Comparison of ENCODE assay signal across 28 mouse cellular contexts in genomic region chr7:126697838-126698237, GRCm38 (mm10). TPM values are rescaled to one million over a fixed set of nuclear protein-coding genes. Genes with fewer than 3 reads are reported as not detected.
A peak's percentile ranks its signal among the peaks of the same experiment; 100 is the strongest.
DNase-seq lines count a peak whose midpoint lies in the region; ATAC-seq and TF ChIP-seq lines count a peak whose summit lies in the region.
"Had no signal": no experiment of that assay in that cellular context is flagged by ENCODE, and none has a peak within 500 bp of the region (broad histone marks: within the 10 kb centered on the region; RNA-seq: fewer than 3 reads in every experiment).

No protein-coding gene starts in this region.

- 94% methylated on average over 8 of the region's 8 CpGs for WGBS in neural tube, embryonic 12.5 days

- H3K27me3 ChIP-seq in neural tube, embryonic 12.5 days (replicated peaks): peaks cover 6% of the 10 kb centered on the region; the same call in 1 of the 2 replicates
- no peaks in the 10 kb centered on the region for H3K27me3 ChIP-seq in MEL (ENCODE audit: control insufficient read depth in 1 of 2, insufficient read depth in 2 of 2, low read length in 2 of 2)
- H3K27me3 ChIP-seq: forebrain, embryonic 15.5 days; neural tube, embryonic 15.5 days had no signal

- TF ChIP-seq POLR2A in MEL (IDR thresholded peaks at IDR 0.05; ENCODE audit: control insufficient read depth in 1 of 2, insufficient read depth in 1 of 2, low read depth in 1 of 2, low read length in 2 of 2, poor library complexity in 1 of 2): peak in 1 of 2 experiments; percentile 49; a peak in 2 of 4 replicates

- TF ChIP-seq RAD21 in MEL (IDR thresholded peaks at IDR 0.05; ENCODE audit: low read depth, low read length): no peak

- H3K4me1 ChIP-seq in neural tube, embryonic 12.5 days: peaks cover 40% of the 10 kb centered on the region
- peaks cover 9 to 31% of the 10 kb centered on the region in 2 experiments; a peak in 3 of 4 replicates for H3K4me1 ChIP-seq in MEL (ENCODE audit: control insufficient read depth in 1 of 2, insufficient read depth in 2 of 2, low read length in 2 of 2)

- H3K4me2 ChIP-seq in neural tube, embryonic 12.5 days (replicated peaks): 0 out of 2 replicates have a peak overlapping the region, but pooled peaks have one; percentile 92
- H3K4me2 ChIP-seq: heart, embryonic 13.5 days had no signal

- no peak overlapping the region for H3K27ac ChIP-seq in neural tube, embryonic 12.5 days
- no peak overlapping the region for H3K27ac ChIP-seq in MEL (ENCODE audit: control insufficient read depth, low read depth, low read length)
- H3K27ac ChIP-seq: forebrain, embryonic 15.5 days; heart, embryonic 13.5 days; hindbrain, postnatal 0 days; intestine, embryonic 15.5 days; midbrain, embryonic 12.5 days; neural tube, embryonic 15.5 days had no signal

- no peaks in the 10 kb centered on the region for H3K9me3 ChIP-seq in neural tube, embryonic 12.5 days
- no peaks in the 10 kb centered on the region for H3K9me3 ChIP-seq in MEL (replicated peaks; ENCODE audit: insufficient read depth, low read length)
- H3K9me3 ChIP-seq: forebrain, embryonic 15.5 days; heart, embryonic 13.5 days; hindbrain, embryonic 10.5 days; intestine, embryonic 15.5 days; midbrain, embryonic 12.5 days; neural tube, embryonic 15.5 days had no signal

- no peak for ATAC-seq in neural tube, embryonic 12.5 days (ENCODE audit: low FRiP score, low read depth)
- ATAC-seq: activated CD4-positive, CD25-positive, alpha-beta regulatory T cell, adult 4 months; forebrain, embryonic 15.5 days; hindbrain, postnatal 0 days; intestine, embryonic 15.5 days had no signal

- no peak for TF ChIP-seq CTCF in MEL (IDR thresholded peaks at IDR 0.05 in 2 of 3, conservative IDR thresholded peaks at IDR 0.05 in 1 of 3; ENCODE audit: control insufficient read depth in 1 of 3, insufficient read depth in 1 of 3, low read depth in 2 of 3, low read length in 3 of 3, poor library complexity in 1 of 3, severe bottlenecking in 1 of 3)

- peaks cover 36% of the 10 kb centered on the region for H3K79me2 ChIP-seq in MEL (ENCODE audit: control insufficient read depth, insufficient read depth, low read length, poor library complexity)

- intact Hi-C loops in gastrocnemius, postnatal 36 days (cut with DNase I): loop anchor here (5.0 kb wide), 1 partner anchor 111 kb away; the partner anchor contains the start of gene Cln3

- no peak overlapping the region for H3K4me3 ChIP-seq in neural tube, embryonic 12.5 days
- H3K4me3 ChIP-seq in MEL (ENCODE audit: control insufficient read depth in 1 of 2, insufficient read depth in 1 of 2, low read depth in 2 of 2, low read length in 2 of 2): no peak overlapping the region
- H3K4me3 ChIP-seq: intestine, embryonic 15.5 days had no signal

- no peak overlapping the region for H3K9ac ChIP-seq in neural tube, embryonic 12.5 days
- no peak overlapping the region for H3K9ac ChIP-seq in MEL (ENCODE audit: control insufficient read depth, low read depth, low read length, poor library complexity, severe bottlenecking)
- H3K9ac ChIP-seq: forebrain, embryonic 15.5 days; intestine, embryonic 15.5 days; midbrain, embryonic 12.5 days had no signal

- DNase-seq in kidney, adult 9 months: peak; percentile 2
- no peak for DNase-seq in kidney, adult 8-10 months
- no peak for DNase-seq in neural tube, embryonic 10.5 days (ENCODE audit: extremely low spot score, low spot score)
- DNase-seq in MEL (ENCODE audit: low read depth, low spot score): no peak
- DNase-seq in lung, postnatal 10 days: no peak
- DNase-seq in gastrocnemius, postnatal 36 days: no peak
- DNase-seq: adrenal gland, adult 2 months; adrenal gland, postnatal 36 days; cerebellum, adult 8-10 months; cerebellum, postnatal 36 days; heart, postnatal 10 days; kidney, adult 2 months; kidney, postnatal 10 days; layer of hippocampus, postnatal 36 days; left cerebral cortex, postnatal 4 days; retina, postnatal 1 day; right cerebral cortex, postnatal 14 days; thymus, adult 18-20 months; thymus, postnatal 25 days had no signal

- TF ChIP-seq EP300 in MEL (IDR thresholded peaks at IDR 0.05; ENCODE audit: low read depth in 1 of 2, low read length in 2 of 2): no peak

- peaks cover 21% of the 10 kb centered on the region for H3K36me3 ChIP-seq in neural tube, embryonic 12.5 days
- H3K36me3 ChIP-seq in MEL (ENCODE audit: control insufficient read depth in 1 of 2, insufficient read depth in 2 of 2, low read length in 2 of 2): peaks cover 0 to 30% of the 10 kb centered on the region in 2 experiments; a peak in 2 of 4 replicates

TF ChIP-seq in MEL, 35 proteins besides CTCF, POLR2A, EP300 and RAD21:
- TF ChIP-seq POLR2AphosphoS2 (IDR thresholded peaks at IDR 0.05; ENCODE audit: low read length): peak; percentile 62; the same call in 1 of the 2 replicates
- no peak for TF ChIP-seq GATA1 (IDR thresholded peaks at IDR 0.05; ENCODE audit: low read depth, low read length)
- no peak for TF ChIP-seq RCOR1 (IDR thresholded peaks at IDR 0.05; ENCODE audit: low read depth, low read length)
- no peak for TF ChIP-seq HCFC1 (IDR thresholded peaks at IDR 0.05; ENCODE audit: low read depth, low read length)
- TF ChIP-seq MYC (IDR thresholded peaks at IDR 0.05; ENCODE audit: low read depth, low read length): no peak
- no peak for TF ChIP-seq USF1 (IDR thresholded peaks at IDR 0.05; ENCODE audit: low read depth, low read length)
- TF ChIP-seq SIN3A (IDR thresholded peaks at IDR 0.05; ENCODE audit: low read length): no peak
- TF ChIP-seq MYB (IDR thresholded peaks at IDR 0.05; ENCODE audit: low read depth, low read length): no peak
- TF ChIP-seq MEF2A (IDR thresholded peaks at IDR 0.05; ENCODE audit: extremely low read depth, insufficient replicate concordance, low read depth, low read length, poor library complexity, severe bottlenecking): no peak
- peak; percentile 20; the same call in 1 of the 2 replicates for TF ChIP-seq ZMIZ1 (IDR thresholded peaks at IDR 0.05; ENCODE audit: low read depth, low read length)
- no peak for TF ChIP-seq JUND (IDR thresholded peaks at IDR 0.05; ENCODE audit: low read depth, low read length)

RNA-seq across cellular contexts. Expression of gene Slx1b, which starts 2.3 kb away (rescaled TPM):
- 17.9 and 19.0 TPM in 2 replicates for polyA plus RNA-seq in neural tube, embryonic 12.5 days (2016; fragmentation: Nextera tagmentation; extraction: Ambion mirVana)
- 4.6 and 5.4 TPM in 2 replicates for total RNA-seq in MEL (2012; rRNA removed)
- 10 to 100 TPM in 1 of 2 experiments, not detected in 1; 10.2 TPM for polyA plus RNA-seq in MEL (2012; ENCODE audit: insufficient read depth in 1 of 2, insufficient read length in 2 of 2, low read depth in 1 of 2, low replicate concordance in 2 of 2, missing spikeins in 1 of 2)
- total RNA-seq in gastrocnemius, postnatal 36 days (2021): 1 to 10 TPM; 2.1 to 3.6 TPM

RNA-seq across cellular contexts. Expression of gene Bola2, which starts 2.6 kb away (rescaled TPM):
- 160 and 164 TPM in 2 replicates for polyA plus RNA-seq in neural tube, embryonic 12.5 days (2016; fragmentation: Nextera tagmentation; extraction: Ambion mirVana)
- 138 and 163 TPM in 2 replicates for total RNA-seq in MEL (2012; rRNA removed)
- polyA plus RNA-seq in MEL (2012; ENCODE audit: insufficient read depth in 1 of 2, insufficient read length in 2 of 2, low read depth in 1 of 2, low replicate concordance in 2 of 2, missing spikeins in 1 of 2): 100 to 1,000 TPM in 1 of 2 experiments, not detected in 1; 436 TPM
- 10 to 100 TPM; 29.9 to 36.8 TPM for total RNA-seq in gastrocnemius, postnatal 36 days (2021)

RNA-seq across cellular contexts. Expression of gene Coro1a, which starts 9.7 kb away (rescaled TPM):
- polyA plus RNA-seq in neural tube, embryonic 12.5 days (2016; fragmentation: Nextera tagmentation; extraction: Ambion mirVana): 70.5 and 71.5 TPM in 2 replicates
- 195 and 279 TPM in 2 replicates for total RNA-seq in MEL (2012; rRNA removed)
- polyA plus RNA-seq in MEL (2012; ENCODE audit: insufficient read depth in 1 of 2, insufficient read length in 2 of 2, low read depth in 1 of 2, low replicate concordance in 2 of 2, missing spikeins in 1 of 2): 100 to 1,000 TPM in 1 of 2 experiments, not detected in 1; 204 TPM
- 1 to 10 TPM; 2.6 to 5.2 TPM for total RNA-seq in gastrocnemius, postnatal 36 days (2021)

RNA-seq across cellular contexts. Expression of gene Sult1a1, which starts 21.6 kb away (rescaled TPM):
- polyA plus RNA-seq in neural tube, embryonic 12.5 days (2016; fragmentation: Nextera tagmentation; extraction: Ambion mirVana): 0.54 and 0.79 TPM in 2 replicates
- not detected in 2 replicates for total RNA-seq in MEL (2012; rRNA removed)
- under 1 TPM in 1 of 2 experiments, not detected in 1; 0.36 TPM for polyA plus RNA-seq in MEL (2012; ENCODE audit: insufficient read depth in 1 of 2, insufficient read length in 2 of 2, low read depth in 1 of 2, low replicate concordance in 2 of 2, missing spikeins in 1 of 2)
- 10 to 100 TPM; 15.7 to 21.0 TPM for total RNA-seq in gastrocnemius, postnatal 36 days (2021)

RNA-seq across cellular contexts. Expression of gene Sgf29, which starts 48.7 kb away (rescaled TPM):
- polyA plus RNA-seq in neural tube, embryonic 12.5 days (2016; fragmentation: Nextera tagmentation; extraction: Ambion mirVana): 40.0 and 53.2 TPM in 2 replicates
- total RNA-seq in MEL (2012; rRNA removed): 56.1 and 81.7 TPM in 2 replicates
- 100 to 1,000 TPM in 1 of 2 experiments, not detected in 1; 117 TPM for polyA plus RNA-seq in MEL (2012; ENCODE audit: insufficient read depth in 1 of 2, insufficient read length in 2 of 2, low read depth in 1 of 2, low replicate concordance in 2 of 2, missing spikeins in 1 of 2)
- total RNA-seq in gastrocnemius, postnatal 36 days (2021): 10 to 100 TPM; 29.3 to 33.2 TPM

Comparison
In these comparisons a context has a peak if more than half of its experiments do, and no peak if none do; other contexts are left out.
1. RNA of gene Coro1a, which starts 9.7 kb away (total RNA-seq): 195 to 279 TPM in MEL; 2.6 to 5.2 TPM in gastrocnemius, postnatal 36 days; every median in the first group is over 10 times any median in the second.